Mouse (Mus musculus) limb, embryonic 14.5 days (tissue): ENCODE results near the gene Tmem189. TPM values are rescaled to one million over a fixed set of nuclear protein-coding genes. Genes with fewer than 3 reads are reported as not detected.

ENCODE experiments used
- ATAC-seq: fragments of 200-750 bp; cut with Nextera tagmentation; 2 replicates; pipeline ENCODE4 v1.8.0; 2017; ENCODE audit warnings: low read depth, moderate number of reproducible peaks, moderate TSS enrichment; ENCODE audit not compliant: low FRiP score
- DNase-seq: peaks from one replicate; pipeline ENCODE4 v3.0.0-alpha.2; 2015; ENCODE audit warnings: low spot score
- H3K27ac ChIP-seq: fragments of 300-500 bp; sonication (generic); replicated peaks from 2 replicates; pipeline ENCODE4 v1.5.1; 2014; ENCODE audit warnings: low read depth, mild to moderate bottlenecking, low read length, moderate library complexity, mixed read lengths
- H3K27me3 ChIP-seq: fragments of 300-500 bp; sonication (generic); 2 replicates; pipeline ENCODE4 v1.6.1; 2014; ENCODE audit warnings: low read length, mixed read lengths; ENCODE audit not compliant: control insufficient read depth, insufficient read depth
- H3K36me3 ChIP-seq: fragments of 300-500 bp; sonication (generic); 2 replicates; pipeline ENCODE4 v1.6.1; 2014; ENCODE audit warnings: mild to moderate bottlenecking, low read length, moderate library complexity, mixed read lengths; ENCODE audit not compliant: control insufficient read depth, insufficient read depth
- H3K4me1 ChIP-seq: fragments of 300-500 bp; sonication (generic); 2 replicates; pipeline ENCODE4 v1.6.1; 2014; ENCODE audit warnings: antibody characterized with exemption, low read length, mixed read lengths; ENCODE audit not compliant: control insufficient read depth, insufficient read depth
- H3K4me2 ChIP-seq: fragments of 300-500 bp; sonication (generic); replicated peaks from 2 replicates; pipeline ENCODE4 v1.6.1; 2014; ENCODE audit warnings: low read depth, mild to moderate bottlenecking, low read length, moderate library complexity; ENCODE audit not compliant: severe bottlenecking
- H3K4me3 ChIP-seq: fragments of 300-500 bp; sonication (generic); replicated peaks from 2 replicates; pipeline ENCODE4 v1.5.1; 2014; ENCODE audit warnings: low read length
- H3K9ac ChIP-seq: fragments of 300-500 bp; sonication (generic); 2 replicates; pipeline ENCODE4 v1.6.1; 2014; ENCODE audit warnings: mild to moderate bottlenecking, low read depth, low read length, moderate library complexity; ENCODE audit not compliant: severe bottlenecking
- H3K9me3 ChIP-seq: fragments of 300-500 bp; sonication (generic); 2 replicates; pipeline ENCODE4 v1.6.1; 2016; ENCODE audit warnings: low read length; ENCODE audit not compliant: control insufficient read depth
- POLR2A ChIP-seq: fragments of 200-500 bp; IDR thresholded peaks from 2 replicates; pipeline ENCODE4 v1.8.0; 2012; ENCODE audit warnings: inconsistent platforms, mild to moderate bottlenecking, moderate library complexity, borderline replicate concordance; ENCODE audit not compliant: insufficient read depth, insufficient read length; ENCODE audit errors: extremely low read depth
- WGBS: fragments of 180-500 bp; shearing (Covaris S2); extraction: QIAGEN DNeasy Blood & Tissue Kit; methylation state at CpG from one replicate; pipeline ENCODE4 v1.1.7; 2014; 5-methylcytosine and 5-hydroxymethylcytosine counted together
- polyA plus RNA-seq, 2 experiments: library from polyadenylated mRNA; depleted of rRNA in 1 of 2; stranded (reverse) in 1 of 2; unstranded in 1 of 2; fragments of >200 nt; fragmentation: Nextera tagmentation in 1 of 2; extraction: Ambion mirVana in 1 of 2; gene quantifications; 2 replicates each; pipeline versions ENCODE4 v1.2.1 to v1.2.3; 2012 to 2014

Gene Tmem189
- polyA plus RNA-seq, 2 experiments, result 39.3 to 58.9 TPM

GRCm38 (mm10) chr2:167710574-167710973, 21.0 kb upstream of the Tmem189 start:
- Histone ChIP-seq H3K4me3 (no peak overlapping the region), H3K9ac (no peak overlapping the region), H3K27me3 (no peaks in the 10 kb centered on the region), H3K4me1 (peaks cover 2% of the 10 kb centered on the region; the same call in 1 of the 2 replicates), H3K36me3 (no peaks in the 10 kb centered on the region), H3K4me2 (no peak overlapping the region), H3K9me3 (no peaks in the 10 kb centered on the region), H3K27ac (no peak overlapping the region)
- DNase-seq (no peak), ATAC-seq (no peak)
- 69% methylated on average over 6 of the region's 6 CpGs for WGBS
- no peak for TF ChIP-seq POLR2A

DNA sequence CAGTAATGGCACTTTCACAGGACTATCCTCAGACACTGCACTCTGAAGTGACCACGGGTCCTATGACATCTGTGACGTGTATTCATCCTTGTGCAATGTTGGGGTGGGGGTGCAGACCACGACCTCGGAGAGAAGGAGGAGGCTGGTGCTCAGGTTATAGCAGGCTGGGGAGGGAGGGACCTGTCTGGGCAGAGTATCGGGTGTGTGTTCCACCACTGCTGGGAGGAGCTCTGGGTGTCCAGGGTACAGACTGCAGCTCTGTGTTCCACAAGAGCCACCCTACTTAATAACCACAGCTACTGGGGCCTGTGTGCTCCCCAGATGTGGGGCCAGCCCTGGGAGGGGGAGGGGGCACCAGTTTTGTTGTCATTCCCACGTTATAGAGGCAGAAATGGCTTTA, 20.3 kb upstream of the Tmem189 start:
- DNase-seq (no peak), ATAC-seq (no peak)
- TF ChIP-seq POLR2A, result no peak
- no peak overlapping the region for H3K4me3 ChIP-seq
- no peak overlapping the region for H3K4me2 ChIP-seq
- no peaks in the 10 kb centered on the region for H3K36me3 ChIP-seq
- no peaks in the 10 kb centered on the region for H3K9me3 ChIP-seq
- H3K4me1 ChIP-seq, result peaks cover 3% of the 10 kb centered on the region; the same call in 1 of the 2 replicates
- WGBS, result 40% methylated on average over 6 of the region's 6 CpGs
- H3K27me3 ChIP-seq, result no peaks in the 10 kb centered on the region
- no peak overlapping the region for H3K9ac ChIP-seq
- no peak overlapping the region for H3K27ac ChIP-seq

GRCm38 (mm10) chr2:167708373-167708772, 18.8 kb upstream of the Tmem189 start:
- no peaks in the 10 kb centered on the region for H3K27me3 ChIP-seq
- 54% methylated on average over 15 of the region's 15 CpGs for WGBS
- H3K4me1 ChIP-seq, result peaks cover 3% of the 10 kb centered on the region; the same call in 1 of the 2 replicates
- no peak overlapping the region for H3K4me2 ChIP-seq
- no peak overlapping the region for H3K4me3 ChIP-seq
- no peak overlapping the region for H3K27ac ChIP-seq
- no peaks in the 10 kb centered on the region for H3K36me3 ChIP-seq
- H3K9ac ChIP-seq, result no peak overlapping the region
- ATAC-seq (no peak), DNase-seq (no peak)
- H3K9me3 ChIP-seq, result no peaks in the 10 kb centered on the region
- no peak for TF ChIP-seq POLR2A

GRCm38 (mm10) chr2:167706183-167706939, 16.7 kb upstream of the Tmem189 start:
- peaks cover 3% of the 10 kb centered on the region; the same call in 1 of the 2 replicates for H3K4me1 ChIP-seq
- ATAC-seq (no peak), DNase-seq (no peak)
- no peak overlapping the region for H3K9ac ChIP-seq
- no peaks in the 10 kb centered on the region for H3K9me3 ChIP-seq
- no peaks in the 10 kb centered on the region for H3K27me3 ChIP-seq
- H3K36me3 ChIP-seq, result no peaks in the 10 kb centered on the region
- no peak overlapping the region for H3K4me3 ChIP-seq
- TF ChIP-seq POLR2A, result no peak
- no peak overlapping the region for H3K4me2 ChIP-seq
- 60% methylated on average over 10 of the region's 11 CpGs for WGBS
- no peak overlapping the region for H3K27ac ChIP-seq

- no peaks in the 10 kb centered on the region for H3K9me3 ChIP-seq
- no peak overlapping the region for H3K9ac ChIP-seq
- ATAC-seq, result no peak
- H3K27me3 ChIP-seq, result no peaks in the 10 kb centered on the region
- H3K4me3 ChIP-seq, result no peak overlapping the region
- no peak overlapping the region for H3K27ac ChIP-seq
- 90% methylated on average over 4 of the region's 4 CpGs for WGBS
- H3K4me2 ChIP-seq, result no peak overlapping the region
- no peak for TF ChIP-seq POLR2A
- no peak for DNase-seq
- peaks cover 3% of the 10 kb centered on the region; the same call in 1 of the 2 replicates for H3K4me1 ChIP-seq
- no peaks in the 10 kb centered on the region for H3K36me3 ChIP-seq
These were observed 14.8 kb upstream of the Tmem189 start for GRCm38 (mm10) chr2:167704409-167704808.

- DNase-seq (no peak), ATAC-seq (no peak)
- Histone ChIP-seq H3K27ac (no peak overlapping the region), H3K27me3 (no peaks in the 10 kb centered on the region), H3K9ac (no peak overlapping the region), H3K9me3 (no peaks in the 10 kb centered on the region), H3K4me3 (no peak overlapping the region), H3K4me2 (no peak overlapping the region), H3K36me3 (no peaks in the 10 kb centered on the region), H3K4me1 (peaks cover 3% of the 10 kb centered on the region; the same call in 1 of the 2 replicates)
- 82% methylated on average over 5 of the region's 6 CpGs for WGBS
- no peak for TF ChIP-seq POLR2A
These were observed 12.5 kb upstream of the Tmem189 start for GRCm38 (mm10) chr2:167702126-167702525.
